17 mouse cellular contexts compared by ENCODE assay signal in genomic region chr6:94624543-94624942, GRCm38 (mm10).
"Had no signal": no experiment of that assay in that cellular context is flagged by ENCODE, and none has a peak within 500 bp of the region (broad histone marks: within the 10 kb centered on the region; RNA-seq: fewer than 3 reads in every experiment).

No protein-coding gene starts in this region.

- H3K4me2 ChIP-seq: lung, embryonic 14.5 days; midbrain, embryonic 12.5 days; neural tube, embryonic 13.5 days; neural tube, embryonic 15.5 days had no signal

- H3K27ac ChIP-seq: midbrain, embryonic 10.5 days; midbrain, embryonic 12.5 days; neural tube, embryonic 13.5 days; neural tube, embryonic 15.5 days had no signal

- H3K9me3 ChIP-seq: midbrain, embryonic 10.5 days; midbrain, embryonic 12.5 days; neural tube, embryonic 13.5 days; neural tube, embryonic 15.5 days had no signal

- H3K9ac ChIP-seq: lung, embryonic 14.5 days; midbrain, embryonic 12.5 days; neural tube, embryonic 13.5 days; neural tube, embryonic 15.5 days had no signal

- DNase-seq: lung, embryonic 14.5 days; lung, postnatal 10 days; lung, postnatal 4 days; midbrain, embryonic 14.5 days; retina, postnatal 1 day; right cerebral cortex, adult 18-20 months; right cerebral cortex, postnatal 25 days; right cerebral cortex, postnatal 4 days; spleen, adult 18-20 months; thymus, adult 18-20 months; thymus, postnatal 14 days had no signal

- ATAC-seq: midbrain, embryonic 16.5 days had no signal

- H3K4me3 ChIP-seq: midbrain, embryonic 10.5 days; midbrain, embryonic 12.5 days; myocyte; neural tube, embryonic 13.5 days; neural tube, embryonic 15.5 days had no signal

- H3K27me3 ChIP-seq: midbrain, embryonic 12.5 days; neural tube, embryonic 13.5 days; neural tube, embryonic 15.5 days had no signal
